Mouse (Mus musculus) midbrain, postnatal 0 days (tissue): ENCODE measurements at regions not wholly inside any gene's neighbourhood (a gene's known extent, or its start where the extent isn't known, plus 50 kb on each side); places are given as distances from the start of the nearest gene placed in this dataset.
A peak's percentile ranks its signal among the peaks of the same experiment; 100 is the strongest.

Source experiments
- ATAC-seq: fragments of 200-750 bp; cut with Nextera tagmentation; 2 replicates; pipeline ENCODE4 v1.8.0; 2017; ENCODE audit warnings: moderate number of reproducible peaks, mild to moderate bottlenecking, moderate TSS enrichment, moderate library complexity; ENCODE audit not compliant: low FRiP score
- DNase-seq: peaks from one replicate; pipeline ENCODE4 v3.0.0-alpha.2; 2015; ENCODE audit warnings: low spot score
- H3K27ac ChIP-seq: fragments of 300-500 bp; sonication (generic); 2 replicates; pipeline ENCODE4 v1.5.1; 2014; ENCODE audit warnings: low read depth, mild to moderate bottlenecking, low read length, mixed read lengths
- H3K27me3 ChIP-seq: fragments of 300-500 bp; sonication (generic); 2 replicates; pipeline ENCODE4 v1.6.1; 2014; ENCODE audit warnings: low read length, control low read depth, mixed read lengths; ENCODE audit not compliant: insufficient read depth
- H3K36me3 ChIP-seq: fragments of 300-500 bp; sonication (generic); 2 replicates; pipeline ENCODE4 v1.6.1; 2014; ENCODE audit warnings: low read length, control low read depth, mixed read lengths; ENCODE audit not compliant: insufficient read depth
- H3K4me1 ChIP-seq: fragments of 300-500 bp; sonication (generic); 2 replicates; pipeline ENCODE4 v1.6.1; 2014; ENCODE audit warnings: mild to moderate bottlenecking, control low read depth, antibody characterized with exemption, low read length, mixed read lengths; ENCODE audit not compliant: insufficient read depth
- H3K4me2 ChIP-seq: fragments of 300-500 bp; sonication (generic); 2 replicates; pipeline ENCODE4 v1.6.1; 2014; ENCODE audit warnings: low read depth, mild to moderate bottlenecking, low read length, mixed read lengths; ENCODE audit not compliant: poor library complexity, severe bottlenecking
- H3K4me3 ChIP-seq: fragments of 300-500 bp; sonication (generic); 2 replicates; pipeline ENCODE4 v1.5.1; 2014; ENCODE audit warnings: low read depth, mild to moderate bottlenecking, low read length, moderate library complexity
- H3K9ac ChIP-seq: fragments of 300-500 bp; sonication (generic); replicated peaks from 2 replicates; pipeline ENCODE4 v1.6.1; 2014; ENCODE audit warnings: mild to moderate bottlenecking, low read length, moderate library complexity, mixed read lengths; ENCODE audit not compliant: poor library complexity, severe bottlenecking
- H3K9me3 ChIP-seq: fragments of 300-500 bp; sonication (generic); 2 replicates; pipeline ENCODE4 v1.6.1; 2016; ENCODE audit warnings: low read length, control low read depth
- CTCF ChIP-seq: IDR thresholded peaks from 2 replicates; pipeline ENCODE4 v1.5.1; 2016; ENCODE audit warnings: antibody characterized with exemption, mild to moderate bottlenecking
- WGBS: fragments of 180-500 bp; shearing (Covaris S2); extraction: QIAGEN DNeasy Blood & Tissue Kit; methylation state at CpG from one replicate; pipeline ENCODE4 v1.1.7; 2014; 5-methylcytosine and 5-hydroxymethylcytosine counted together

DNA sequence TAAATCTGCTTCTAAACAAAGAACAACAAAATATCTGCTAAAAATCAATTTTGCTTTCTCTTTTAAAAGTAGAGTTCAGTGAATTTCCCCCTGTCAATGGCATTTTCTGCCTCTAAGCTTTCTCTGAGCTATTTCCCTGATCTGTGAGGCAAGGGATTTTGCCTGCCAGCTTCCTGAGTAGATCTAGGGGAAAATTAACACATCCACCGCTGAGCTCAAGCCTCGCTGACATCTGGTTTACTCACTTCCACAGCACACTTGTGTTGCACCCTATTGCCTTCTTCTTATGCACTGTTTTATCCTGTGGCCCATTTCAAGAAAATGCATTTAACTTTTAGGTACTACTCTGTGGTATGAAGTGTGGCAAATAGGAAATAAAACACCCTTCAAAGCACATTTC is 556.5 kb upstream of the Gm12666 start:
- 26% methylated on average over 2 of the region's 2 CpGs for WGBS
- no peaks in the 10 kb centered on the region for H3K4me1 ChIP-seq
- H3K27ac ChIP-seq: no peak overlapping the region
- DNase-seq: peak; percentile 66
- H3K4me3 ChIP-seq: no peak overlapping the region
- ATAC-seq: no peak
- no peak for TF ChIP-seq CTCF
- H3K9ac ChIP-seq: no peak overlapping the region
- H3K4me2 ChIP-seq: no peak overlapping the region
- H3K36me3 ChIP-seq: no peaks in the 10 kb centered on the region
- no peaks in the 10 kb centered on the region for H3K27me3 ChIP-seq
- no peaks in the 10 kb centered on the region for H3K9me3 ChIP-seq

DNA sequence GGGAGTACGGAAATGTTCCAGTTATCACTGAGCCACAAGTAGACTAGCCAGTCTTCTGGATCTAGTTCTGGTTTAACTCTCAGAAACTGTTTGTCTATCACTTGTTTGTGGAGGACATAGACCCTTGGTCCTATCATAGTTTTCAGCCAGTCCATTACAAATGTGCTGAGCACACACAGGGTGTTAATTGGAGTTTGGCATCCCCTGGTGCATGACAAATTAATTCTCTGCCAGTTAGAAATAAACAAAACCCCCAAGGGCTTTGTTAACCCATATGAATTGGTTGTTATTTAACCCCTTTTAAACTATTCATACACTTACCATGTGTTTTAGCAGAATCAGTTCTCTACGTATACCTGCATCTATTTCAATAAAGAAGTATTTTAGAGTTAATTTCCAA is 554.7 kb upstream of the Gm12666 start:
- DNase-seq (peak; percentile 56), ATAC-seq (no peak)
- Histone ChIP-seq H3K27ac (no peak overlapping the region), H3K9me3 (no peaks in the 10 kb centered on the region), H3K36me3 (no peaks in the 10 kb centered on the region), H3K4me3 (no peak overlapping the region), H3K4me1 (no peaks in the 10 kb centered on the region), H3K9ac (no peak overlapping the region), H3K4me2 (no peak overlapping the region), H3K27me3 (no peaks in the 10 kb centered on the region)
- TF ChIP-seq CTCF: no peak
- 67% methylated on average over 2 of the region's 2 CpGs for WGBS

DNA sequence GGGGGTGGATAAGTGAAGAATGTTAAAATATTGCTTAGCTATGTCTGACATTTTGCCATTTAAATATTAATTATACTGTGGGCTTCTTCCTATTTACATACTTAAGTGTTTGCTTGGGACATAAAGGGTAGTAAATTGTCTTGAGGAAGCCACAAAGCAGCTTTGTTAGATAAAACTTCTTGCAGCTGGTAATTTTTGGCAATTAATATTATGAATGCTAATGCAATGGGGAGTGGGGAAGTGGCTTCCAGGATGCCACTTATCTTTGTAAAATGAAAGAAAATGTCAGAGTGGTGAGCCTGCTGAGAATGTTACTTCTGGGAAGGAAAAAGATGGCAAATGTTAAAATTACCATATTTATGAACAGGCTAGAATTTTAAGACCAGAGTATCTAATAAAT is 511.2 kb upstream of the Gm12666 start:
- DNase-seq: no peak
- no peak overlapping the region for H3K4me3 ChIP-seq
- no peak for ATAC-seq
- H3K27me3 ChIP-seq: no peaks in the 10 kb centered on the region
- H3K9me3 ChIP-seq: no peaks in the 10 kb centered on the region
- no peaks in the 10 kb centered on the region for H3K4me1 ChIP-seq
- no peaks in the 10 kb centered on the region for H3K36me3 ChIP-seq
- no peak for TF ChIP-seq CTCF
- no peak overlapping the region for H3K4me2 ChIP-seq
- H3K27ac ChIP-seq: no peak overlapping the region
- H3K9ac ChIP-seq: no peak overlapping the region
